Mouse (Mus musculus): ENCODE measurements around the gene Tmem189. TPM values are rescaled to one million over a fixed set of nuclear protein-coding genes. Genes with fewer than 3 reads are reported as not detected.
A peak's percentile ranks its signal among the peaks of the same experiment; 100 is the strongest.
"Not testable (repeated sequence)": the region's sequence is repeated elsewhere in the genome, so short reads cannot be mapped to it uniquely, and the experiment has no call there.

The Tmem189 gene
- polyA plus RNA-seq, 1 experiment from 2014 or later = 31.5 TPM

- Histone ChIP-seq H3K4me3 (no peak overlapping the region), H3K4me1 (peaks cover 8% of the 10 kb centered on the region; the same call in 1 of the 2 replicates)
- no peak for ATAC-seq (replicated peaks)
Measured at GRCm38 (mm10) chr2:167622965-167623364, 66.7 kb downstream of the Tmem189 start.

GRCm38 (mm10) chr2:167622352-167622751 lies 67.3 kb downstream of the Tmem189 start:
- peaks cover 5% of the 10 kb centered on the region; the same call in 1 of the 2 replicates for H3K4me1 ChIP-seq
- H3K9me3 ChIP-seq = no peaks in the 10 kb centered on the region
- H3K27ac ChIP-seq (replicated peaks) = no peak overlapping the region
- H3K36me3 ChIP-seq = peaks cover 2% of the 10 kb centered on the region
- no peak overlapping the region for H3K4me3 ChIP-seq
- 89% methylated on average over 13 of the region's 13 CpGs for WGBS
- H3K4me2 ChIP-seq (replicated peaks) = no peak overlapping the region
- ATAC-seq (replicated peaks) = no peak
- no peak overlapping the region for H3K9ac ChIP-seq (replicated peaks)
- H3K27me3 ChIP-seq = no peaks in the 10 kb centered on the region

More at GRCm38 (mm10) chr2:167622965-167623364, 66.7 kb downstream of the Tmem189 start:
- Histone ChIP-seq H3K36me3 (no peaks in the 10 kb centered on the region), H3K9ac (replicated peaks) (no peak overlapping the region), H3K9me3 (no peaks in the 10 kb centered on the region), H3K27me3 (no peaks in the 10 kb centered on the region), H3K4me2 (replicated peaks) (no peak overlapping the region), H3K27ac (replicated peaks) (no peak overlapping the region)
- 87% methylated on average over 5 of the region's 5 CpGs for WGBS

- H3K9ac ChIP-seq (replicated peaks) = no peak overlapping the region
- ATAC-seq (replicated peaks) = no peak
- H3K4me3 ChIP-seq = no peak overlapping the region
- H3K27me3 ChIP-seq = no peaks in the 10 kb centered on the region
- WGBS = 85% methylated on average over 9 of the region's 9 CpGs
- H3K27ac ChIP-seq (replicated peaks) = no peak overlapping the region
- no peak overlapping the region for H3K4me2 ChIP-seq (replicated peaks)
- H3K4me1 ChIP-seq = peaks cover 5% of the 10 kb centered on the region; the same call in 1 of the 2 replicates
- H3K9me3 ChIP-seq = no peaks in the 10 kb centered on the region
- H3K36me3 ChIP-seq = peaks cover 11% of the 10 kb centered on the region
Measured at GRCm38 (mm10) chr2:167621255-167622087, 68.2 kb downstream of the Tmem189 start.

- H3K9ac ChIP-seq (replicated peaks) = no peak overlapping the region
- no peak overlapping the region for H3K27ac ChIP-seq (replicated peaks)
- H3K36me3 ChIP-seq = peaks cover 41% of the 10 kb centered on the region
- H3K4me1 ChIP-seq = no peaks in the 10 kb centered on the region
- WGBS = 68% methylated on average over 4 of the region's 4 CpGs
- H3K9me3 ChIP-seq = no peaks in the 10 kb centered on the region
- no peak overlapping the region for H3K4me2 ChIP-seq (replicated peaks)
- no peak overlapping the region for H3K4me3 ChIP-seq
- no peak for ATAC-seq (replicated peaks)
- no peaks in the 10 kb centered on the region for H3K27me3 ChIP-seq
Measured at GRCm38 (mm10) chr2:167617472-167617871, 72.2 kb downstream of the Tmem189 start.

- ATAC-seq (replicated peaks) = no peak
- peaks cover 41% of the 10 kb centered on the region for H3K36me3 ChIP-seq
- no peak overlapping the region for H3K9ac ChIP-seq (replicated peaks)
- H3K4me1 ChIP-seq = no peaks in the 10 kb centered on the region
- H3K27ac ChIP-seq (replicated peaks) = no peak overlapping the region
- WGBS = 86% methylated on average over 3 of the region's 3 CpGs
- H3K4me3 ChIP-seq = no peak overlapping the region
- H3K9me3 ChIP-seq = no peaks in the 10 kb centered on the region
- H3K4me2 ChIP-seq (replicated peaks) = no peak overlapping the region
- no peaks in the 10 kb centered on the region for H3K27me3 ChIP-seq
Measured at GRCm38 (mm10) chr2:167617034-167617433, 72.6 kb downstream of the Tmem189 start.

- H3K9ac ChIP-seq (replicated peaks); H3K4me2 ChIP-seq (replicated peaks); H3K4me3 ChIP-seq; ATAC-seq (replicated peaks); H3K4me1 ChIP-seq; H3K27me3 ChIP-seq; H3K9me3 ChIP-seq; H3K27ac ChIP-seq (replicated peaks): not testable (repeated sequence)
- WGBS = 96% methylated on average over 7 of the region's 7 CpGs
- peaks cover 53% of the 10 kb centered on the region for H3K36me3 ChIP-seq
Measured at GRCm38 (mm10) chr2:167613335-167613734, 76.3 kb downstream of the Tmem189 start.

- ATAC-seq (replicated peaks) = no peak
- Histone ChIP-seq H3K27ac (replicated peaks) (no peak overlapping the region), H3K36me3 (peaks cover 48% of the 10 kb centered on the region), H3K4me2 (replicated peaks) (no peak overlapping the region), H3K9me3 (no peaks in the 10 kb centered on the region), H3K27me3 (no peaks in the 10 kb centered on the region), H3K4me3 (no peak overlapping the region), H3K4me1 (no peaks in the 10 kb centered on the region), H3K9ac (replicated peaks) (no peak overlapping the region)
- 94% methylated on average over 14 of the region's 14 CpGs for WGBS
Measured at GRCm38 (mm10) chr2:167612122-167612521, 77.5 kb downstream of the Tmem189 start.

GRCm38 (mm10) chr2:167611287-167611686 lies 78.3 kb downstream of the Tmem189 start:
- no peak for ATAC-seq (replicated peaks)
- peaks cover 44% of the 10 kb centered on the region for H3K36me3 ChIP-seq
- 92% methylated on average over 10 of the region's 10 CpGs for WGBS

GRCm38 (mm10) chr2:167606745-167607123 lies 82.9 kb downstream of the Tmem189 start:
- no peak overlapping the region for H3K4me2 ChIP-seq (replicated peaks)
- WGBS = 89% methylated on average over 4 of the region's 4 CpGs
- ATAC-seq (replicated peaks) = no peak

More at GRCm38 (mm10) chr2:167611287-167611686, 78.3 kb downstream of the Tmem189 start:
- H3K4me1 ChIP-seq = no peaks in the 10 kb centered on the region
- no peak overlapping the region for H3K9ac ChIP-seq (replicated peaks)
- H3K27ac ChIP-seq (replicated peaks) = no peak overlapping the region
- no peaks in the 10 kb centered on the region for H3K9me3 ChIP-seq
- H3K4me2 ChIP-seq (replicated peaks) = no peak overlapping the region
- H3K27me3 ChIP-seq = no peaks in the 10 kb centered on the region
- no peak overlapping the region for H3K4me3 ChIP-seq

GRCm38 (mm10) chr2:167605817-167606744 lies 83.5 kb downstream of the Tmem189 start:
- H3K4me1 ChIP-seq = no peaks in the 10 kb centered on the region
- H3K27me3 ChIP-seq = no peaks in the 10 kb centered on the region
- peaks cover 17% of the 10 kb centered on the region; the same call in 1 of the 2 replicates for H3K36me3 ChIP-seq
- H3K27ac ChIP-seq (replicated peaks) = no peak overlapping the region
- H3K9me3 ChIP-seq = no peaks in the 10 kb centered on the region
- H3K4me3 ChIP-seq = no peak overlapping the region
- no peak for ATAC-seq (replicated peaks)
- no peak overlapping the region for H3K4me2 ChIP-seq (replicated peaks)
- no peak overlapping the region for H3K9ac ChIP-seq (replicated peaks)
- 81% methylated on average over 17 of the region's 17 CpGs for WGBS

More at GRCm38 (mm10) chr2:167606745-167607123, 82.9 kb downstream of the Tmem189 start:
- Histone ChIP-seq H3K36me3 (peaks cover 17% of the 10 kb centered on the region; the same call in 1 of the 2 replicates), H3K4me1 (no peaks in the 10 kb centered on the region), H3K9me3 (no peaks in the 10 kb centered on the region), H3K9ac (replicated peaks) (no peak overlapping the region), H3K27me3 (no peaks in the 10 kb centered on the region), H3K4me3 (no peak overlapping the region), H3K27ac (replicated peaks) (no peak overlapping the region)

GRCm38 (mm10) chr2:167605178-167605794 lies 84.3 kb downstream of the Tmem189 start:
- 27% methylated on average over 11 of the region's 11 CpGs for WGBS
- Histone ChIP-seq H3K9me3 (no peaks in the 10 kb centered on the region), H3K4me3 (no peak overlapping the region)

More at GRCm38 (mm10) chr2:167605178-167605794, 84.3 kb downstream of the Tmem189 start:
- Histone ChIP-seq H3K4me2 (replicated peaks) (no peak overlapping the region), H3K27me3 (no peaks in the 10 kb centered on the region), H3K9ac (replicated peaks) (no peak overlapping the region), H3K27ac (replicated peaks) (no peak overlapping the region), H3K36me3 (peaks cover 16% of the 10 kb centered on the region; the same call in 1 of the 2 replicates), H3K4me1 (no peaks in the 10 kb centered on the region)
- ATAC-seq (replicated peaks) = peak; percentile 79

Measured in forebrain, embryonic 15.5 days (tissue).